Mouse (Mus musculus) WW6 (cell line): Measurements from ENCODE around the gene Tamm41.

Experiments
- DNase-seq: peaks from one replicate; pipeline ENCODE4 v3.0.0-alpha.2; 2013; ENCODE audit warnings: low read depth, low spot score

Gene Tamm41

GRCm38 (mm10) chr6:115027485-115027992, 10.1 kb downstream of the Tamm41 start:
- no peak for DNase-seq

GRCm38 (mm10) chr6:115022876-115023275, 14.8 kb downstream of the Tamm41 start:
- no peak for DNase-seq

- no peak for DNase-seq
Measured at GRCm38 (mm10) chr6:115015461-115015860, 22.2 kb downstream of the Tamm41 start.

GRCm38 (mm10) chr6:115013574-115013973, 24.1 kb downstream of the Tamm41 start:
- DNase-seq, result no peak

GRCm38 (mm10) chr6:115011792-115012191, 25.9 kb downstream of the Tamm41 start:
- DNase-seq, result no peak

GRCm38 (mm10) chr6:115010815-115011214, 26.9 kb downstream of the Tamm41 start:
- DNase-seq, result no peak

- no peak for DNase-seq
Measured at GRCm38 (mm10) chr6:115010304-115010703, 27.4 kb downstream of the Tamm41 start.

GRCm38 (mm10) chr6:115007728-115008127, 29.9 kb downstream of the Tamm41 start:
- DNase-seq, result peak; percentile 55

GRCm38 (mm10) chr6:115006948-115007347, 30.7 kb downstream of the Tamm41 start:
- no peak for DNase-seq

- DNase-seq, result no peak
Measured at GRCm38 (mm10) chr6:115006065-115006464, 31.6 kb downstream of the Tamm41 start.

- no peak for DNase-seq
Measured at GRCm38 (mm10) chr6:115005351-115005890, 32.3 kb downstream of the Tamm41 start.

GRCm38 (mm10) chr6:115004636-115005035, 33.0 kb downstream of the Tamm41 start:
- no peak for DNase-seq

- no peak for DNase-seq
Measured at GRCm38 (mm10) chr6:114998374-114999031, 39.2 kb downstream of the Tamm41 start.

- DNase-seq, result no peak
Measured at GRCm38 (mm10) chr6:114997471-114997870, 40.2 kb downstream of the Tamm41 start.

GRCm38 (mm10) chr6:114996910-114997309, 40.8 kb downstream of the Tamm41 start:
- DNase-seq, result no peak

- DNase-seq, result no peak
Measured at GRCm38 (mm10) chr6:114994079-114994478, 43.6 kb downstream of the Tamm41 start.

GRCm38 (mm10) chr6:114993659-114994058, 44.0 kb downstream of the Tamm41 start:
- no peak for DNase-seq

- no peak for DNase-seq
Measured at GRCm38 (mm10) chr6:114991909-114992308, 45.8 kb downstream of the Tamm41 start.

- DNase-seq, result no peak
Measured at GRCm38 (mm10) chr6:114988619-114988980, 49.1 kb downstream of the Tamm41 start.

- no peak for DNase-seq
Measured at GRCm38 (mm10) chr6:114987966-114988618, 49.6 kb downstream of the Tamm41 start.

GRCm38 (mm10) chr6:114982671-114983070, 55.0 kb downstream of the Tamm41 start:
- no peak for DNase-seq

- DNase-seq, result no peak
Measured at GRCm38 (mm10) chr6:114979715-114980114, 58.0 kb downstream of the Tamm41 start.

GRCm38 (mm10) chr6:114976915-114977419, 60.7 kb downstream of the Tamm41 start:
- no peak for DNase-seq
